Mouse (Mus musculus): ENCODE measurements around the gene Arrb2.

The Arrb2 gene

DNA sequence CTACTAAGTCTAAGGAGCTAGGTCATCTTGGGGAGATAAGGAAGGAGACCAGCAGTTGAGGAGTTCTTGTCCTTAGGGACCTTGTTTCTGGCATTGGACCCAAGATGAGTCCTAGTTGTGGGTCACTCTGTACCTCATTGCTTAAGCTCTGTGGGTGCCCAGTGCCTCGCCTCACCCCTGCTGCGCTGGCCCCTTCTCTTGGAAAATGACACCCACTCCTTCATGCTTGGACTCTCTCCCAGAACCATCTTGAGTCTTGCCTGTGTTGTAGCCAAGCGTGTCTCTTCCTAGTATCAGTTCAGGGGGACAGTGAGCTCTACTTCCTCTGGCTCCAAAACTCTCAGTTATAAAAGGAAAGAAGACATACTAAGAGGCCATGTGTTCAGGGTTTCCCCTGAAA lies 56.7 kb downstream of the Arrb2 start:
- ATAC-seq (ENCODE audit: insufficient number of reproducible peaks, low FRiP score, low TSS enrichment) = no peak

DNA sequence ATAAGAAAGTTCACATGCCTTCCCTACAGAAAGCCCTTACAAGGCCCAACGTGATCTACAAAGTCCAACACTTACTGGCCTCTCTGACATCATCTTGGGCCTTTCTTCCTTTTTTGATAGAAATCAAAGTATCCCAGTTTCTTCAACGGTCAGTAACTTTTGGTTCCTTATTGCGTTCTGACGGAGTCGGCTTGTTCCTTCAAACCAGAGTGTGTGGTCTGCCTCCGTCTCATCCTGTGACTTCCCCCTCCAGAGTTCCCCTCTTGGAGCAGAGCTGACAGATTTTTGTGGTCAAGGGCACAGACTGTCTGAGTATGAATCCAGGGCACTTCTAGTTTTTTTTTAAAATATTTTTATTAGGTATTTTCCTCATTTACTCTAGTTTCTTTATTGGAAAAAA lies 57.2 kb downstream of the Arrb2 start:
- ATAC-seq (ENCODE audit: insufficient number of reproducible peaks, low FRiP score, low TSS enrichment) = no peak
